Mouse (Mus musculus): ENCODE measurements at regions not wholly inside any gene's neighbourhood (a gene's known extent, or its start where the extent isn't known, plus 50 kb on each side); places are given as distances from the start of the nearest gene placed in this dataset.

DNA sequence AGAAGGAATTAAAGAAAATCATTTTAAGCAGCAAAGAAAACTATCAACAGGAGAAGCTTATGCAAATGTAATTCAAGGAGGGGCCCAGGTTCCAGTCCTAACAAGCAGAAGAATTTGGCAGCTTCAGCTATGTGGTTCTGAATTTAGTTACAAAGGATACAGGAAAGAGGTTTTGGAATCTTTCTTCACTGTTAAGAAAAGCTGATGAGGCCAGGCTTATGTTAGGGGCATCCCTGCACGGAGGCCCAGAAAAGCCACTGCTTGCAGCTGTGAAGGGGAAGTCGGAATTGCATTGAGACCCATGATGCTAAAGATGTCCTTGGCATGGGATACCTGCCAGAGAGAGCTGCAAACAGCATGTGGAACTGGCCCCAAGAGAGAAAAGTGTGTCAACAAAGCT lies 114.9 kb upstream of the Cops8 start:
- ATAC-seq (ENCODE audit: low read depth): no peak
- no peaks in the 10 kb centered on the region for H3K36me3 ChIP-seq (ENCODE audit: control insufficient read depth, insufficient read depth, low read length)
- H3K4me2 ChIP-seq (ENCODE audit: low read depth, low read length): no peak overlapping the region
- H3K9ac ChIP-seq (replicated peaks; ENCODE audit: low read depth, low read length): no peak overlapping the region
- no peaks in the 10 kb centered on the region for H3K4me1 ChIP-seq (ENCODE audit: control insufficient read depth, insufficient read depth, low read length)
- H3K27me3 ChIP-seq (ENCODE audit: control insufficient read depth, insufficient read depth, low read length): no peaks in the 10 kb centered on the region
- H3K27ac ChIP-seq (ENCODE audit: low read depth, low read length): no peak overlapping the region
- WGBS: 86% methylated on average over 2 of the region's 2 CpGs
- no peak overlapping the region for H3K4me3 ChIP-seq (ENCODE audit: low read depth, low read length)
- H3K9me3 ChIP-seq (ENCODE audit: control insufficient read depth, low read length): no peaks in the 10 kb centered on the region

DNA sequence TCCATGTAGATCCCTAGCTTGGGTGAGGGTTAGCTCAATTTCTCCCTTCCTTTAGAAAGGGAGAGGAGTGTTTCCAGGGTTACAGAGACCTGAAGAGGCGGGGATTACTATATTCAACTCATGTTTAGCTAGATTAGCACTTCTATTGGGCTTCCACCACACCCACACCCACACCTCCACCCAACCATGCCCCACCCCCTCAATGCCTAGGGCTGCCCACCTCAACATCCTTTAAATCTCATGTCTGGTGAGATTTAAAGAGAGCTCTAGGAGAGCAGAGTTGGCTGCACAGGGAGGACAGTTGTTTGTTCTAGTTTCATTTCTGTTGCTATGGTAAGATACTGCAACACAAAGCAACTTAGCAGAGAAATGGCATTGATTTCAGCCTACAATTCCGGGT lies 113.8 kb upstream of the Cops8 start:
- 87% methylated on average over 2 of the region's 2 CpGs for WGBS
- no peak overlapping the region for H3K4me3 ChIP-seq (ENCODE audit: low read depth, low read length)
- H3K4me2 ChIP-seq (ENCODE audit: low read depth, low read length): no peak overlapping the region
- no peaks in the 10 kb centered on the region for H3K9me3 ChIP-seq (ENCODE audit: control insufficient read depth, low read length)
- no peaks in the 10 kb centered on the region for H3K27me3 ChIP-seq (ENCODE audit: control insufficient read depth, insufficient read depth, low read length)
- H3K4me1 ChIP-seq (ENCODE audit: control insufficient read depth, insufficient read depth, low read length): no peaks in the 10 kb centered on the region
- no peak overlapping the region for H3K9ac ChIP-seq (replicated peaks; ENCODE audit: low read depth, low read length)
- H3K36me3 ChIP-seq (ENCODE audit: control insufficient read depth, insufficient read depth, low read length): no peaks in the 10 kb centered on the region
- no peak for ATAC-seq (ENCODE audit: low read depth)
- no peak overlapping the region for H3K27ac ChIP-seq (ENCODE audit: low read depth, low read length)

DNA sequence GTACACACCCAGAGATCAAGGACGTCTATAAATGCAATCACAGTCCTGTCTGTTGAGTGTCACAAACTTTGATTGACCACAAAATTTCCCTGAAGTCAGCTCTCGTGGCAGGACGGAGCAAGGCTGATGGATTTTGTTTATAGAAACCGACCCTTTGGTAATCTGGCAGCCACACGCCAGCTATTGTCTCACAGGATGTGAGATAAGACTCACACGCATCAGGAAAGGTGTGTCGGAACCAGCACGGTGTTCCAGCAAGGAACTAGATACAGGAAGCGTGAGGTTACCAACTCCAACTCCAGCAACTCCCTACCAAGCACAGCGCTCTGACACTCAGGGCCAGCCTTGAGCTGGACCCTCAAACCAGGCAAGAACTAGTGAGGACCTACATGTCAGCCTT lies 112.4 kb upstream of the Cops8 start:
- WGBS: 94% methylated on average over 10 of the region's 10 CpGs
- Histone ChIP-seq H3K27ac (ENCODE audit: low read depth, low read length) (no peak overlapping the region), H3K36me3 (ENCODE audit: control insufficient read depth, insufficient read depth, low read length) (no peaks in the 10 kb centered on the region), H3K4me1 (ENCODE audit: control insufficient read depth, insufficient read depth, low read length) (no peaks in the 10 kb centered on the region), H3K9me3 (ENCODE audit: control insufficient read depth, low read length) (no peaks in the 10 kb centered on the region), H3K9ac (replicated peaks; ENCODE audit: low read depth, low read length) (no peak overlapping the region), H3K27me3 (ENCODE audit: control insufficient read depth, insufficient read depth, low read length) (no peaks in the 10 kb centered on the region), H3K4me3 (ENCODE audit: low read depth, low read length) (no peak overlapping the region), H3K4me2 (ENCODE audit: low read depth, low read length) (no peak overlapping the region)
- no peak for ATAC-seq (ENCODE audit: low read depth)

DNA sequence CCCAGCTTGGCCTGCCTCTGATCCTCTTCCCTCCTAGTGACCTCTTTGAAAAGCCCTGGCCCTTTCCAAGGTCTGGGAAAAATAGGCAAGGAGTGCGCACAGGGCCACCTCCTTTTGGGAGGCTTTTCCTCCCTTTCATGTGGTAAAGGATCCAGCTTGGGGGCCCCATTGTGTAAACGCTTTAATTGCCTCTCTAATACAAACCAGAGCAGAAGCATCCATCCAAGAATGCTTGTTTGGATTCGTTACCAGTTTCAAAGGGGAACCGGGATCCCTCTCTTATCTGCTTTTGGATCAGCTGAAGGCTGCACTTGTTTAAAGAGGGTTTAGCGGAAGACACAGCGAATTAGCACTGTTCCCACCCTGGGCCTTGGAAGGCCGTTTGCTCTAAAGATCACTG lies 109.3 kb upstream of the Cops8 start:
- no peak for ATAC-seq (ENCODE audit: low read depth)
- H3K27ac ChIP-seq (ENCODE audit: low read depth, low read length): no peak overlapping the region
- no peak overlapping the region for H3K9ac ChIP-seq (replicated peaks; ENCODE audit: low read depth, low read length)
- no peaks in the 10 kb centered on the region for H3K9me3 ChIP-seq (ENCODE audit: control insufficient read depth, low read length)
- H3K4me3 ChIP-seq (ENCODE audit: low read depth, low read length): no peak overlapping the region
- H3K27me3 ChIP-seq (ENCODE audit: control insufficient read depth, insufficient read depth, low read length): no peaks in the 10 kb centered on the region
- WGBS: 27% methylated on average over 7 of the region's 7 CpGs
- H3K4me2 ChIP-seq (ENCODE audit: low read depth, low read length): no peak overlapping the region
- no peaks in the 10 kb centered on the region for H3K36me3 ChIP-seq (ENCODE audit: control insufficient read depth, insufficient read depth, low read length)
- no peaks in the 10 kb centered on the region for H3K4me1 ChIP-seq (ENCODE audit: control insufficient read depth, insufficient read depth, low read length)

DNA sequence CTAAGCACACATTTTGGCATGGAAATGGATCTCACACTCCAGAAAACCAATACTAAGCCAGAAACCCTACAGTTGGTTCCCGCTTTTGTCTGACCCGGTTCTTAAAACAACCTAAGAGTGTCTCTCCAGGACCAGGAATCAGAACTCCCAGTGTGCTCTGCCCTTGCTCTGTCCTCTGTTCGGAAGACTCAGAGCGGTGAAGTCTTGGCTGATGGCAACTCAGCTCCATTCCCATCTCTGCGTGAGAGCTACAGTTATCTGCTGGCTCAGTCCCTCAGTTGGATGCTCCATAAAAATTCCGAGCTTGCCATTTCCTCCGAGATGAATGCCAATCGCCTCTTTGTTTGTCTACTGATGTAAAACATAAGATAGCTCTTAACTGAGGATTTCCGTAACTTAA lies 107.6 kb upstream of the Cops8 start:
- H3K36me3 ChIP-seq (ENCODE audit: control insufficient read depth, insufficient read depth, low read length): no peaks in the 10 kb centered on the region
- no peak overlapping the region for H3K4me3 ChIP-seq (ENCODE audit: low read depth, low read length)
- H3K4me1 ChIP-seq (ENCODE audit: control insufficient read depth, insufficient read depth, low read length): no peaks in the 10 kb centered on the region
- H3K27ac ChIP-seq (ENCODE audit: low read depth, low read length): no peak overlapping the region
- H3K4me2 ChIP-seq (ENCODE audit: low read depth, low read length): no peak overlapping the region
- H3K9me3 ChIP-seq (ENCODE audit: control insufficient read depth, low read length): no peaks in the 10 kb centered on the region
- H3K27me3 ChIP-seq (ENCODE audit: control insufficient read depth, insufficient read depth, low read length): no peaks in the 10 kb centered on the region
- no peak for ATAC-seq (ENCODE audit: low read depth)
- no peak overlapping the region for H3K9ac ChIP-seq (replicated peaks; ENCODE audit: low read depth, low read length)
- WGBS: 68% methylated on average over 9 of the region's 9 CpGs

DNA sequence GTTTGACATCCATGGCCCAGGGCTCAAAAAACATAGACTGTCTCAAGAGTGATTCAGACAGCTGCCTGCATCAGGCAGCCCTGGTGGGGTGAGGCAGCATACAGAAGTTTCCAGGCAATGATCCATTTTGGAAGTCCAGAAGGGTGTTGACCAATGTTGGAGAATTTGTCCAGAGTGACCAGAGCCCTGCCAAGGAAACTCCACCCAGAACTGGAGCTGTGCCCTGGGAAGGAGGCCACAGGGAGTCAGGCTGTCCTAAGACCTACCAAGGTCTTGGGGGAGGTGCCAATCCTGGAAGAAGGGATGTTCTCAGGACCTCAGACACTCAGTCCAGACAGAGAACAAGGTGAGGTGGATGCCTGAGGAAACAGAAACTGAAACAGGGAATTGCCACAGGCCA lies 105.2 kb upstream of the Cops8 start:
- Histone ChIP-seq H3K4me2 (ENCODE audit: low read depth, low read length) (no peak overlapping the region), H3K27ac (ENCODE audit: low read depth, low read length) (no peak overlapping the region), H3K9me3 (ENCODE audit: control insufficient read depth, low read length) (no peaks in the 10 kb centered on the region), H3K4me3 (ENCODE audit: low read depth, low read length) (no peak overlapping the region), H3K9ac (replicated peaks; ENCODE audit: low read depth, low read length) (no peak overlapping the region), H3K36me3 (ENCODE audit: control insufficient read depth, insufficient read depth, low read length) (no peaks in the 10 kb centered on the region), H3K27me3 (ENCODE audit: control insufficient read depth, insufficient read depth, low read length) (no peaks in the 10 kb centered on the region), H3K4me1 (ENCODE audit: control insufficient read depth, insufficient read depth, low read length) (no peaks in the 10 kb centered on the region)
- ATAC-seq (ENCODE audit: low read depth): no peak

DNA sequence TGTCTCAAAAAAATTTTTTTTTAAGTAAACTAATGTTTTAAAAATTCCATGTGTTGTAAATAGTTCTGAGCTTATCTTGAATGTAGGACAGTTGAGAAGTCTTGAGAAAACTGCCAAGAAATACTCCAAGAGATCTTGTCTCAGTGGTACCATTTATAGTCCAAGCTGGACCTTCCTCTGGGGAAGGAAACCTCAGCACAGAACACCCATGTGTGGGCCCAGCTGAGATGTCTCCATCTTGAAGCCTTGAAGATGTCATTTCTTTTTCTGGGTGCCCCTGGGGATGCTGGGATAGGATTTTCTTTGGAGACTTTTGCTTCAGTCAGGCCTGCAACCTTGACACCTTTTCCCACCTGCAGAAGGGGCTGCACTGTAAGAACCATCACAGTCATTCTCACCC lies 101.4 kb upstream of the Cops8 start:
- ATAC-seq (ENCODE audit: low read depth): no peak
- H3K27me3 ChIP-seq (ENCODE audit: control insufficient read depth, insufficient read depth, low read length): no peaks in the 10 kb centered on the region

DNA sequence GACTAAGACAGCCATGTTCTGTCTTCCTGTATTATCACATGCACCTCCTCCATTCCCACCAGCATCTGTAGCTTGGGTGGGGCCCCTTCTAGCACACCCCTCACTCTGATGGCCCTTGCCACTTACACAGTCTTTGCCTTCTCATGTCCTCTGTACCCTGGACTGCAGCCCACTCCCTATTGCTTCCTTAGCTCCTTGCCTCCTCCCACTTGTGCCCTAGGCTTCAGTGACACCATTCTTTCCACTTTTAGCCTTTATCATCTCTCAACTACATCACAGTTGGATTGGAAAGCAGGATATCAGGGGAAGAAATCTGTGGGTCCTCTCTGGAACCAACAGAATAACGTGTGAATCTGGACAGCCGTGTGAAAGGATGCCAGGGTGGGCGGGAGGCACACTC lies 100.4 kb upstream of the Cops8 start:
- Histone ChIP-seq H3K4me2 (ENCODE audit: low read depth, low read length) (no peak overlapping the region), H3K36me3 (ENCODE audit: control insufficient read depth, insufficient read depth, low read length) (no peaks in the 10 kb centered on the region), H3K4me1 (ENCODE audit: control insufficient read depth, insufficient read depth, low read length) (no peaks in the 10 kb centered on the region), H3K9me3 (ENCODE audit: control insufficient read depth, low read length) (no peaks in the 10 kb centered on the region), H3K4me3 (ENCODE audit: low read depth, low read length) (no peak overlapping the region), H3K9ac (replicated peaks; ENCODE audit: low read depth, low read length) (no peak overlapping the region), H3K27ac (ENCODE audit: low read depth, low read length) (no peak overlapping the region), H3K27me3 (ENCODE audit: control insufficient read depth, insufficient read depth, low read length) (no peaks in the 10 kb centered on the region)
- no peak for ATAC-seq (ENCODE audit: low read depth)
- 97% methylated on average over 3 of the region's 3 CpGs for WGBS

More for the DNA sequence above, 101.4 kb upstream of the Cops8 start:
- no peak overlapping the region for H3K27ac ChIP-seq (ENCODE audit: low read depth, low read length)
- no peaks in the 10 kb centered on the region for H3K36me3 ChIP-seq (ENCODE audit: control insufficient read depth, insufficient read depth, low read length)
- no peaks in the 10 kb centered on the region for H3K9me3 ChIP-seq (ENCODE audit: control insufficient read depth, low read length)
- no peak overlapping the region for H3K4me2 ChIP-seq (ENCODE audit: low read depth, low read length)
- H3K4me3 ChIP-seq (ENCODE audit: low read depth, low read length): no peak overlapping the region
- H3K4me1 ChIP-seq (ENCODE audit: control insufficient read depth, insufficient read depth, low read length): no peaks in the 10 kb centered on the region
- H3K9ac ChIP-seq (replicated peaks; ENCODE audit: low read depth, low read length): no peak overlapping the region

DNA sequence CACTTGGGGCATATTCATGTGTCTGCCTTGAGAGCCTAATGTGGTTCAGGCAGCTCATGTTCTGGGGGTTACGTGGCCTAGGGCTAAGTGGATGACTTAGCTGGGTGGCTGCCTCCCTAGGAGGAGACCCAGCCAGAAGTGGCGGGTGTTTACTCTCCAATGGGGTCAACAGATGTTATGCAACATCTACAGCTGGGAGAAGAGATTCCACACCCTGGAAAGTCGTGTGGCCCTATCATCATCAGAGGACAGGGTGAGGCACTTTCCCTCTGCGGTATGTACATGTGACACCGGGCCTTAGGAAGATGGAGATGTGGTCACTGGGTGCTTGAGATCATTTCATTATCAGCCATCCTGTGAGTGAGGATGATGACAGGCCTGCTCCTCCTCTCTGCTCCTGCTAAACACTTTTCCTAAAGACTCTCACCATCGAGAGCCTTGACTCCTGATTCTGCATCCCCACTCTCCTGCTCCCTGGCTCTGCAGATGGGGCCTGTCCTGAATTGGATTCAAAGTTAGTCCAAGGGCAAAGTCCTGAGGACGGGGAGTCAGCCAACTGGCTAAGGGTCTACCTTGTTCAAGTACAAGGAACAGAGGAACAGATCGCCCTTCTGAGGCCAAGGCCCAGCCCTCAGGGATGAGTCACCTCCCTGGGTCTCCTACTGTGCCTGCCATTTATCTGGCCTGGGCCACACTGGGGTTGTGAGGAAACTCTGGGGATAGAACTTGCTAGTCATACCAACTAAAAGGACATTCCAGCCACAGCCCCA lies 99.8 kb upstream of the Cops8 start:
- 90% methylated on average over 8 of the region's 8 CpGs for WGBS
- H3K4me3 ChIP-seq (ENCODE audit: low read depth, low read length): no peak overlapping the region
- no peaks in the 10 kb centered on the region for H3K27me3 ChIP-seq (ENCODE audit: control insufficient read depth, insufficient read depth, low read length)
- H3K27ac ChIP-seq (ENCODE audit: low read depth, low read length): no peak overlapping the region
- no peaks in the 10 kb centered on the region for H3K4me1 ChIP-seq (ENCODE audit: control insufficient read depth, insufficient read depth, low read length)
- no peak overlapping the region for H3K9ac ChIP-seq (replicated peaks; ENCODE audit: low read depth, low read length)
- H3K9me3 ChIP-seq (ENCODE audit: control insufficient read depth, low read length): no peaks in the 10 kb centered on the region
- H3K4me2 ChIP-seq (ENCODE audit: low read depth, low read length): no peak overlapping the region
- no peak for ATAC-seq (ENCODE audit: low read depth)
- H3K36me3 ChIP-seq (ENCODE audit: control insufficient read depth, insufficient read depth, low read length): no peaks in the 10 kb centered on the region
